Mouse (Mus musculus): ENCODE measurements around the gene Manbal. TPM values are rescaled to one million over a fixed set of nuclear protein-coding genes. Genes with fewer than 3 reads are reported as not detected.

Gene Manbal
- polyA plus RNA-seq, 1 experiment from 2014 or later: 92.3 TPM

- WGBS: 23% methylated on average over 13 of the region's 13 CpGs
- Histone ChIP-seq H3K36me3 (no peaks in the 10 kb centered on the region), H3K27me3 (no peaks in the 10 kb centered on the region), H3K4me2 (replicated peaks) (no peak within 1 kb of the TSS), H3K27ac (replicated peaks) (no peak within 1 kb of the TSS), H3K9ac (no peak within 1 kb of the TSS), H3K4me1 (peaks cover 21% of the 10 kb centered on the region), H3K9me3 (replicated peaks) (no peaks in the 10 kb centered on the region), H3K4me3 (replicated peaks) (no peak within 1 kb of the TSS)
- no peak for ATAC-seq (ENCODE audit: insufficient number of reproducible peaks, low FRiP score, low TSS enrichment, low read depth)
These were observed 50.8 kb downstream of the Manbal start, which contains the start of gene Src for GRCm38 (mm10) chr2:157418206-157418605. Gene Src, plus strand, starts transcription at chr2:157418444.

DNA sequence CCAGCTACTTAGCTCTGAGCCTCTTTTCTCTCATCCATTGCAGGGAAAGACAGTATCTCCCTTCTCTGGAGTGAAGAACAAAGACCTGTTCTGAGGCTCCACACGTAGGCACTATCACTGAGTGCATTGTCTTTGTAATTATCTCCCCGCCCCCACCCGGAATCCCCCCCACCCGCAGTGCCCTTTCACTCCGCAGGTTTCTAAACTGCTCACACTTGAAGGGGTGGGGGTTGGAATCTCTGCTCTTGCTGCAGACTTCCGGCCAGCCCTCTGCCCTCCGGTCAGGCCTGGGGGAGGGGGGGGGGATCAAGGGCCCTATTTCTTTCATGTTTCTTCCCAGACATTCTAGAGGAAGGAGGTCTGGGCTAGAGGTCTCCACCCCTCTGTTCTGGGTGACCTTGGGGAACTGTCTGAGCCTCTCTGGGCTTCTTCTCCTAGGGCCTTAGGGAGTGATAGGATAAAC lies 51.2 kb downstream of the Manbal start:
- peaks cover 25% of the 10 kb centered on the region for H3K4me1 ChIP-seq
- H3K4me3 ChIP-seq (replicated peaks): no peak overlapping the region
- no peak for ATAC-seq (ENCODE audit: insufficient number of reproducible peaks, low FRiP score, low TSS enrichment, low read depth)
- H3K9ac ChIP-seq: no peak overlapping the region
- no peak overlapping the region for H3K4me2 ChIP-seq (replicated peaks)
- H3K9me3 ChIP-seq (replicated peaks): no peaks in the 10 kb centered on the region
- 3% methylated on average over 7 of the region's 7 CpGs for WGBS
- H3K36me3 ChIP-seq: no peaks in the 10 kb centered on the region
- H3K27me3 ChIP-seq: no peaks in the 10 kb centered on the region
- no peak overlapping the region for H3K27ac ChIP-seq (replicated peaks)

GRCm38 (mm10) chr2:157419506-157419905 lies 52.1 kb downstream of the Manbal start:
- H3K36me3 ChIP-seq: no peaks in the 10 kb centered on the region
- peaks cover 27% of the 10 kb centered on the region for H3K4me1 ChIP-seq
- H3K4me2 ChIP-seq (replicated peaks): no peak overlapping the region
- H3K9me3 ChIP-seq (replicated peaks): no peaks in the 10 kb centered on the region
- H3K27me3 ChIP-seq: no peaks in the 10 kb centered on the region
- H3K27ac ChIP-seq (replicated peaks): no peak overlapping the region
- no peak overlapping the region for H3K4me3 ChIP-seq (replicated peaks)
- ATAC-seq (ENCODE audit: insufficient number of reproducible peaks, low FRiP score, low TSS enrichment, low read depth): no peak
- no peak overlapping the region for H3K9ac ChIP-seq

DNA sequence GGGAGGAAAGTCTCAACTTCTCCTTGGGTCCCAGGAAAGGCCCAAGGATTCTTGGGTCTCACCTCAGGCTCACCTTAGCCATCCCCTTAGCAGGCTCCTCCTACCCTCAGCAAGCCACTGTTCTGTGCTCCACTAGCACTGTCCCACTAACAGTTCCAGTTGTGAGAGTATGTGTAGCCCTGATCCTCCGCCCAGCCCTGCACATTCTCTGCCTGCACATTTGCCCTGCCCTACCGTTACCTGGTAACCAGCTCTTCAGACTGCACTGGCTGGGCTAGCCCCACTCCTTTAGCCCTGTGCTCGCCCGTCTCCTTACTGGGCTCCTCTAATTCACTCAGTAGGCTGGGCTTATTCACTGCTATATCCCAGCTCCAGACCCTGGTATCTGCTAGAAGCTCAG lies 53.0 kb downstream of the Manbal start:
- Histone ChIP-seq H3K36me3 (no peaks in the 10 kb centered on the region), H3K4me3 (replicated peaks) (no peak overlapping the region), H3K9ac (no peak overlapping the region), H3K27me3 (no peaks in the 10 kb centered on the region), H3K4me1 (peaks cover 34% of the 10 kb centered on the region), H3K9me3 (replicated peaks) (no peaks in the 10 kb centered on the region), H3K27ac (replicated peaks) (no peak overlapping the region), H3K4me2 (replicated peaks) (no peak overlapping the region)
- WGBS: 80% methylated on average over 4 of the region's 4 CpGs
- ATAC-seq (ENCODE audit: insufficient number of reproducible peaks, low FRiP score, low TSS enrichment, low read depth): no peak

GRCm38 (mm10) chr2:157422062-157422655 lies 54.8 kb downstream of the Manbal start:
- H3K4me1 ChIP-seq: peaks cover 51% of the 10 kb centered on the region
- H3K4me3 ChIP-seq (replicated peaks): no peak overlapping the region
- no peak overlapping the region for H3K4me2 ChIP-seq (replicated peaks)
- ATAC-seq (ENCODE audit: insufficient number of reproducible peaks, low FRiP score, low TSS enrichment, low read depth): no peak
- H3K27ac ChIP-seq (replicated peaks): 0 out of 2 replicates have a peak overlapping the region, but pooled peaks have one; percentile 11
- H3K9ac ChIP-seq: no peak overlapping the region
- H3K27me3 ChIP-seq: no peaks in the 10 kb centered on the region
- no peaks in the 10 kb centered on the region for H3K36me3 ChIP-seq
- WGBS: 47% methylated on average over 11 of the region's 11 CpGs
- H3K9me3 ChIP-seq (replicated peaks): no peaks in the 10 kb centered on the region

GRCm38 (mm10) chr2:157422854-157423705 lies 55.7 kb downstream of the Manbal start:
- Histone ChIP-seq H3K4me3 (replicated peaks) (peak overlapping the region; percentile 78), H3K36me3 (no peaks in the 10 kb centered on the region), H3K9ac (peak overlapping the region; percentile 93; the same call in 1 of the 2 replicates), H3K27me3 (no peaks in the 10 kb centered on the region), H3K4me1 (peaks cover 60% of the 10 kb centered on the region), H3K4me2 (replicated peaks) (peak overlapping the region; percentile 59), H3K9me3 (replicated peaks) (no peaks in the 10 kb centered on the region), H3K27ac (replicated peaks) (peak overlapping the region; percentile 87; the same call in 1 of the 2 replicates)
- WGBS: 50% methylated on average over 11 of the region's 11 CpGs
- no peak for ATAC-seq (ENCODE audit: insufficient number of reproducible peaks, low FRiP score, low TSS enrichment, low read depth)

- Histone ChIP-seq H3K36me3 (no peaks in the 10 kb centered on the region), H3K4me3 (replicated peaks) (peak overlapping the region; percentile 78), H3K4me2 (replicated peaks) (peak overlapping the region; percentile 59), H3K9me3 (replicated peaks) (no peaks in the 10 kb centered on the region), H3K4me1 (peaks cover 54% of the 10 kb centered on the region), H3K9ac (peak overlapping the region; percentile 93), H3K27me3 (no peaks in the 10 kb centered on the region), H3K27ac (replicated peaks) (peak overlapping the region; percentile 87)
- WGBS: 6% methylated on average over 19 of the region's 21 CpGs
- no peak for ATAC-seq (ENCODE audit: insufficient number of reproducible peaks, low FRiP score, low TSS enrichment, low read depth)
These were observed 56.3 kb downstream of the Manbal start for GRCm38 (mm10) chr2:157423706-157424125.

DNA sequence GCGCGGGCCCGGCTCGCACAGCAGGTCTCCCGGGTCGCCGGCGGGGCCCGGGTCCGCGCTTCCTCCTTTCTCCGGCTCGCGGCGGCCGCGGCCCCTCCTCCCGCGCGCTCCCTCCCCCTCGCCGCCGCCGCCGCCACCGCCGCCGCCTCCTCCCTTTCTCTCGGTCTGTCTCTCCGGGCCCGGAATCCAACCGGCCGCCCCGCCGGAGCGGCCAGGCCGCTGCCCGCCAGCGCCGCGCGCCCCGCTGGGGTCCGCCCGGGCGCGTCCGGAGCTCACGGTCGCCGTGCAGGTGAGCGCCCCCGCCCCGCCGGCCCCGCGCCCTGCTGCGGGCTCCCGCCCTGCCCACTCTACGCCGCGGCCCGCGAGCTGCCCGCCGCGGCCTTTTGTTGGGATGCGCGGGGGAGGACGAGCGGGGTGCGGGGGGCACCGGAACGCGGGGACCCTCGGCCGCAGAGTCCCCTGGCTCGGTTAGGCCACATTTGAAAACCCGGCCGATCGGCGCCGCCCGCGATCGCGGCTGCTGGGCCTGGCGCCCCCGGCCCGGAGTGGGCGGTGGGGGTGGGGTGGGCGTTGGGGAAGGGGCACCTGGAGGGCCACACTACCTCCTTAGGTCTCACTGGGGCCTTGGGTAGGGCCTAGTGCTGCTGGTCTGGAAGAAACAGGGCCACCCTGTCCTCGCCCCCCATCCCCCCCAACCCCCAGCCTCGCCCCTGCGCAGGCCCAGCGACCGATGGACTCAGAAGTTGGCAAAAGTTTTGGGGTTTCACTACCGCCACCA lies 56.9 kb downstream of the Manbal start:
- H3K27me3 ChIP-seq: no peaks in the 10 kb centered on the region
- peak overlapping the region; percentile 87 for H3K27ac ChIP-seq (replicated peaks)
- peak overlapping the region; percentile 59 for H3K4me2 ChIP-seq (replicated peaks)
- 2% methylated on average over 53 of the region's 98 CpGs for WGBS
- H3K36me3 ChIP-seq: no peaks in the 10 kb centered on the region
- peak overlapping the region; percentile 93 for H3K9ac ChIP-seq
- peak; percentile 16; the same call in 1 of the 2 replicates for ATAC-seq (ENCODE audit: insufficient number of reproducible peaks, low FRiP score, low TSS enrichment, low read depth)
- peaks cover 58% of the 10 kb centered on the region for H3K4me1 ChIP-seq
- H3K9me3 ChIP-seq (replicated peaks): no peaks in the 10 kb centered on the region
- peak overlapping the region; percentile 78 for H3K4me3 ChIP-seq (replicated peaks)

DNA sequence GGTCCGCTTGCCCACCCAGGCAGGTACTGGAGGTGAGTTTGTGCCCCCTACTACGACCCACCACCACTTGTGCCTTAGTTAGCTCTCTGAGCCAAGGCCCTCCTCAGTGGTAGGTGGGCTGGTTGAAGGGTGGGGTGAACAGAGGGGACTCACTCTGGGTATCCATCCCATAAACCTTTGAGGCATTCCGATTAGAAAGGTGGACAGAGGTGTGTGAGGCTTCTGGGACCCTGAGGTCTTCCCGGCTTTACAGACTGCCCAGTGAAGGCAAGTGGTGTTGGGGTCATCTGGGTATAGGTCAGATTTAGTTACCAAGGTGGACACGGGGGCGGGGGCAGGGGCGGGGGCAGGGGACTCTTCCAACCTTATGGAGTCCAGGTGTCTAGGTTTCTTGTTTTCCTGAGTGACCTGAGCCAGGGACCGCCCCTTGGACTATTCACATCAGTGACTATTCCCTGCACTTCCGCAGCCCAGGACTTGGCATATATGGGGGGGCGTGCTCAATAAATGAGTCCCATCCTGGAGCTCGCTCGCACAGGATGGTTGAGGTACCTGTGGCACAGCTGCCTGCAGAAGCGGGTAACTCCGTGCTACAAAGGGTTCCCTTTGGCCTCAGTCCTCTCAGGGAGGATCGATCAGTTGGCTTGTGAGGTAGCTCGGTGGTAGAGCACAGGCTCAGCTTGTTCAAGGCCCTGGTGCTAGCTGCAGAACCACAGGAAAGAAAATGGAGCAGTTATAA lies 57.7 kb downstream of the Manbal start:
- peak overlapping the region; percentile 59 for H3K4me2 ChIP-seq (replicated peaks)
- H3K36me3 ChIP-seq: no peaks in the 10 kb centered on the region
- H3K9me3 ChIP-seq (replicated peaks): no peaks in the 10 kb centered on the region
- H3K4me3 ChIP-seq (replicated peaks): peak overlapping the region; percentile 78
- H3K9ac ChIP-seq: peak overlapping the region; percentile 93
- H3K4me1 ChIP-seq: peaks cover 66% of the 10 kb centered on the region
- peak; percentile 25; the same call in 1 of the 2 replicates for ATAC-seq (ENCODE audit: insufficient number of reproducible peaks, low FRiP score, low TSS enrichment, low read depth)
- WGBS: 52% methylated on average over 16 of the region's 16 CpGs
- no peaks in the 10 kb centered on the region for H3K27me3 ChIP-seq
- H3K27ac ChIP-seq (replicated peaks): peak overlapping the region; percentile 87

DNA sequence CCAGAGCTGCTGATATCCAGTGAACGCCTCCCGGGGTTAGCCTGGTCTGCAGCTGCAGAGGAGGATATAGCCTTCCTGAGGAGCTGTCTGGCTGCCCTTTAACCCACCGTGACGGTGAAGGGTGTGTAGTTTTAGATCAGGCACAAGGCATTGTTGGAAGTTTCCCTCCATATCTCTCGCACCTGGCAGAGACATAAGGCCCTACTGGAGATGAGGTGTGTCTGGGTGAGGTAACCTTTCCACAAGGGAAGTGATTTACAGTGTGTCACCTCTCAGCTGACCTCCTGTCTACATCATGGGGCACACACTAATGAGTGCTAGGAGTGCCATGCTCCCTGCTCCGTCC lies 58.2 kb downstream of the Manbal start:
- peaks cover 71% of the 10 kb centered on the region for H3K4me1 ChIP-seq
- ATAC-seq (ENCODE audit: insufficient number of reproducible peaks, low FRiP score, low TSS enrichment, low read depth): no peak
- H3K36me3 ChIP-seq: no peaks in the 10 kb centered on the region
- peak overlapping the region; percentile 59 for H3K4me2 ChIP-seq (replicated peaks)
- H3K4me3 ChIP-seq (replicated peaks): peak overlapping the region; percentile 78
- 63% methylated on average over 6 of the region's 6 CpGs for WGBS
- H3K27me3 ChIP-seq: no peaks in the 10 kb centered on the region
- 0 out of 2 replicates have a peak overlapping the region, but pooled peaks have one; percentile 1 for H3K27ac ChIP-seq (replicated peaks)
- H3K9me3 ChIP-seq (replicated peaks): no peaks in the 10 kb centered on the region
- no peak overlapping the region for H3K9ac ChIP-seq
